1 mouse cellular context compared by ENCODE assay signal in the genomic region with DNA sequence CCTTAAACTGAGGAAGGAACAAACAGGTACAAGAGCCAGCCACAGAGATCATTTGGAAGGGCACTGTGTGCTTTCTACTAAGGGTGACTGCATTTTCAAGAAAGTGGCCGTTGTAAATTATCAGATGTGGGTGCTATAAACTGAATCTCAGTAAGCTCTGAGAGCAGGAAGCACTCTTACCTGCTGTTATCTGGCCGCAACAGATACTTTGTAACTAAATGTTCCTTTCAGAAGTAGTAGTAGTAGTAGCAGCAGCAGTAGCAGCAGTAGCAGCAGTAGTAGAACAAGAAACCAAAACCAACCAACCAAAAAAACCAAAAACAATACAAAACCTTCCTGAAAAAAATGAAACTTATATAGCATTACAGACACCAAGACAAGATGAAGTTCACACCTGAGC.
A peak's percentile ranks its signal among the peaks of the same experiment; 100 is the strongest.
TF ChIP-seq lines count a peak whose summit lies in the region.

No protein-coding gene starts in this region.

TF ChIP-seq in MEL, 35 proteins besides CTCF, POLR2A, EP300 and RAD21 (continued from another document):
- TF ChIP-seq ZKSCAN1 (IDR thresholded peaks at IDR 0.05; ENCODE audit: low read depth, low read length), result peak; percentile 74
- TF ChIP-seq SIN3A (IDR thresholded peaks at IDR 0.05; ENCODE audit: low read length), result peak; percentile 94
- peak; percentile 54; the same call in 1 of the 2 replicates for TF ChIP-seq MEF2A (IDR thresholded peaks at IDR 0.05; ENCODE audit: extremely low read depth, insufficient replicate concordance, low read depth, low read length, poor library complexity, severe bottlenecking)
- peak; percentile 98 for TF ChIP-seq GATA1 (IDR thresholded peaks at IDR 0.05; ENCODE audit: low read depth, low read length)
- TF ChIP-seq POLR2AphosphoS2 (IDR thresholded peaks at IDR 0.05; ENCODE audit: low read length), result peak; percentile 75; the same call in 1 of the 2 replicates
- peak; percentile 78 for TF ChIP-seq BHLHE40 (IDR thresholded peaks at IDR 0.05; ENCODE audit: borderline replicate concordance, low read depth, low read length)
- peak; percentile 78; the same call in 1 of the 2 replicates for TF ChIP-seq MAFK (IDR thresholded peaks at IDR 0.05; ENCODE audit: borderline replicate concordance, low read depth, low read length)
- TF ChIP-seq CHD2 (IDR thresholded peaks at IDR 0.05; ENCODE audit: low read length), result peak; percentile 60
- TF ChIP-seq KAT2A (conservative IDR thresholded peaks at IDR 0.05; ENCODE audit: low read depth, low read length), result peak; percentile 57; the same call in 1 of the 2 replicates
- peak; percentile 69; the same call in 1 of the 2 replicates for TF ChIP-seq ELF1 (IDR thresholded peaks at IDR 0.05; ENCODE audit: low read depth, low read length)
- 0 out of 2 replicates have a peak, but pooled peaks have one; percentile 16 for TF ChIP-seq ZC3H11A (IDR thresholded peaks at IDR 0.05; ENCODE audit: low read depth, low read length)
- no peak for TF ChIP-seq E2F4 (IDR thresholded peaks at IDR 0.05; ENCODE audit: borderline replicate concordance, low read depth, low read length)
- TF ChIP-seq MYB (IDR thresholded peaks at IDR 0.05; ENCODE audit: low read depth, low read length), result peak; percentile 98
- TF ChIP-seq NELFE (IDR thresholded peaks at IDR 0.05; ENCODE audit: low read depth, low read length), result peak; percentile 40; the same call in 1 of the 2 replicates
- TF ChIP-seq MAX (IDR thresholded peaks at IDR 0.05; ENCODE audit: low read length), result peak; percentile 69; the same call in 1 of the 2 replicates
- no peak; the same call in 1 of the 2 replicates for TF ChIP-seq CHD1 (IDR thresholded peaks at IDR 0.05; ENCODE audit: low read depth, low read length)
- 0 out of 2 replicates have a peak, but pooled peaks have one; percentile 18 for TF ChIP-seq SMC3 (IDR thresholded peaks at IDR 0.05; ENCODE audit: low read depth, low read length)
- no peak for TF ChIP-seq NRF1 (IDR thresholded peaks at IDR 0.05; ENCODE audit: insufficient read depth, low read depth, low read length, poor library complexity, severe bottlenecking)
- 0 out of 2 replicates have a peak, but pooled peaks have one; percentile 33 for TF ChIP-seq JUND (IDR thresholded peaks at IDR 0.05; ENCODE audit: low read depth, low read length)
- no peak for TF ChIP-seq TBP (IDR thresholded peaks at IDR 0.05; ENCODE audit: low read depth, low read length)
- peak; percentile 32; the same call in 1 of the 2 replicates for TF ChIP-seq MXI1 (IDR thresholded peaks at IDR 0.05; ENCODE audit: low read depth, low read length)
- no peak for TF ChIP-seq USF1 (IDR thresholded peaks at IDR 0.05; ENCODE audit: low read depth, low read length)
- peak; percentile 83 for TF ChIP-seq TAL1 (IDR thresholded peaks at IDR 0.05; ENCODE audit: low read length)
- peak; percentile 71 for TF ChIP-seq HCFC1 (IDR thresholded peaks at IDR 0.05; ENCODE audit: low read depth, low read length)
- TF ChIP-seq UBTF (IDR thresholded peaks at IDR 0.05; ENCODE audit: borderline replicate concordance, insufficient read depth, low read depth, low read length), result no peak
- peak; percentile 68 for TF ChIP-seq GABPA (IDR thresholded peaks at IDR 0.05; ENCODE audit: low read depth, low read length)
